ENCODE assay signal across 10 mouse cellular contexts in the genomic region with DNA sequence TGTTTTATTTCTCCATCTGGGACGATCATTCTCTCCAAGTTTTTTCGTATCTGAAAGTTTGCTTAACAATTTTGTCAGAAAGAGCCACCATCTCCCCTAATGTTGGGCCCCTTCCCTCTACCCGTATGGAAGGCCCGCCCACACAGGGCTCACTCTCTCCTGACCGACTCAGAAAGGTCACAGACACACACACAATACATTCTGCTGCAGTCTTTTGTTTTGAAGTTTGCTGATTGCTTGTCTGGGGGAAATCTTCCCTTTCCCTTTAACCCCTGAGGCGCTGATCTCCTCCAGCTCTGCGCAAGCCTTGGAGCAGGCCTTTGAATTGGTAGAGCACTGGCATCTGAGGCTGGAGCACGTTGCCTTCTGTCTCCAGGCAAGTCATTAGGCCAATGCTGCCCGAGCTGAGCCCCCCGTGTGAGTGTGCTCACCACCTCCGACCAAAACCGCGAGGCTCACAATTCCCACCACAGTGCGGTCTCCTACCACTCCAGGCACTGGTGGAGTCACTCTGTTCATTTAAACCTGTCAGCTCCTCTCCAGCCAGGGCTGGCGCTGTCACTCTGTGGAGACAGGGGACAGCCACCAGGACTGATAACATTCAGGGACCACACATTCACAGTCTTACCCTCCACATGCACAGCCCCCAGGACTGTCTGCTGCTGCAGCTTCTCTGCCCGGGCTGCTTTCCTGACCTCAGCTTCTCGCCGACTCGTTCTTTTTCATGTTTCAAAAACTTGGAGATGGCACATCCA. TPM values are rescaled to one million over a fixed set of nuclear protein-coding genes. Genes with fewer than 3 reads are reported as not detected.
DNase-seq lines count a peak whose midpoint lies in the region; ATAC-seq and TF ChIP-seq lines count a peak whose summit lies in the region.
"Had no signal": no experiment of that assay in that cellular context is flagged by ENCODE, and none has a peak within 500 bp of the region (broad histone marks: within the 10 kb centered on the region; RNA-seq: fewer than 3 reads in every experiment).

No protein-coding gene starts in this region.

- no peaks in the 10 kb centered on the region for H3K9me3 ChIP-seq in heart, embryonic 12.5 days (replicated peaks)
- no peaks in the 10 kb centered on the region for H3K9me3 ChIP-seq in lung, postnatal 0 days (ENCODE audit: low read length)

- TF ChIP-seq EP300 in lung, postnatal 0 days (IDR thresholded peaks at IDR 0.05): no peak

- WGBS in heart, embryonic 12.5 days: 20% methylated on average over 19 of the region's 19 CpGs
- 26% methylated on average over 19 of the region's 19 CpGs for WGBS in lung, postnatal 0 days

- peak overlapping the region; percentile 40; the same call in 1 of the 2 replicates for H3K9ac ChIP-seq in heart, embryonic 12.5 days
- H3K9ac ChIP-seq in lung, postnatal 0 days (replicated peaks; ENCODE audit: low read depth): no peak overlapping the region

- ATAC-seq in heart, embryonic 12.5 days (ENCODE audit: insufficient number of reproducible peaks, low FRiP score): peak; percentile 69
- no peak for ATAC-seq in lung, postnatal 0 days

- peaks cover 39% of the 10 kb centered on the region for H3K4me1 ChIP-seq in heart, embryonic 12.5 days (replicated peaks)
- peaks cover 9% of the 10 kb centered on the region; the same call in 1 of the 2 replicates for H3K4me1 ChIP-seq in lung, postnatal 0 days (ENCODE audit: insufficient read depth, low read depth, low read length)

- no peaks in the 10 kb centered on the region for H3K36me3 ChIP-seq in heart, embryonic 12.5 days
- H3K36me3 ChIP-seq in lung, postnatal 0 days (ENCODE audit: insufficient read depth, low read length): no peaks in the 10 kb centered on the region

- H3K27me3 ChIP-seq in heart, embryonic 12.5 days (replicated peaks): no peaks in the 10 kb centered on the region
- no peaks in the 10 kb centered on the region for H3K27me3 ChIP-seq in lung, postnatal 0 days (replicated peaks; ENCODE audit: insufficient read depth, low read length)

- TF ChIP-seq CTCF in lung, postnatal 0 days (IDR thresholded peaks at IDR 0.05): peak; percentile 16; the same call in 1 of the 2 replicates

- no peak for DNase-seq in heart, adult 8-10 months (ENCODE audit: low spot score)
- no peak for DNase-seq in lung, postnatal 0 days (ENCODE audit: low spot score)
- no peak for DNase-seq in lung, postnatal 10 days
- DNase-seq in embryo, embryonic 10.5 days (ENCODE audit: low spot score): peak; percentile 64
- DNase-seq in retina, embryonic 14.5 days (ENCODE audit: low spot score): peak; percentile 68
- no peak for DNase-seq in spleen, postnatal 10 days (ENCODE audit: low spot score in 2 of 2)
- DNase-seq in urinary bladder, postnatal 4 days (ENCODE audit: low spot score in 2 of 2): no peak
- DNase-seq: cerebellum, postnatal 36 days; lung, adult 2 months had no signal

- peak overlapping the region; percentile 73 for H3K27ac ChIP-seq in heart, embryonic 12.5 days (ENCODE audit: poor library complexity, severe bottlenecking)
- no peak overlapping the region for H3K27ac ChIP-seq in lung, postnatal 0 days (ENCODE audit: low read length)

- H3K4me2 ChIP-seq in heart, embryonic 12.5 days: peak overlapping the region; percentile 50
- no peak overlapping the region for H3K4me2 ChIP-seq in lung, postnatal 0 days (replicated peaks; ENCODE audit: low read depth, low read length)

- no peak overlapping the region for H3K4me3 ChIP-seq in heart, embryonic 12.5 days
- no peak overlapping the region for H3K4me3 ChIP-seq in lung, postnatal 0 days (ENCODE audit: low read depth, low read length)

RNA-seq across cellular contexts. Expression of a gene that starts 36.5 kb away (rescaled TPM):
- polyA plus RNA-seq in heart, embryonic 12.5 days (2016; fragmentation: Nextera tagmentation; extraction: Ambion mirVana): 85.7 and 90.4 TPM in 2 replicates
- total RNA-seq in heart, adult 8-10 months (2022): 10 to 100 TPM; 21.4 to 28.7 (median 28.1) TPM
- polyA plus RNA-seq in lung, postnatal 0 days (2015; fragmentation: Nextera tagmentation; extraction: Ambion mirVana): 121 and 132 TPM in 2 replicates

RNA-seq across cellular contexts. Expression of a gene that starts 41.3 kb away (rescaled TPM):
- 38.8 and 40.7 TPM in 2 replicates for polyA plus RNA-seq in heart, embryonic 12.5 days (2016; fragmentation: Nextera tagmentation; extraction: Ambion mirVana)
- 10 to 100 TPM in 3 of 4 experiments, 1 to 10 TPM in 1; 7.1 to 13.4 (median 11.6) TPM for total RNA-seq in heart, adult 8-10 months (2022)
- polyA plus RNA-seq in lung, postnatal 0 days (2015; fragmentation: Nextera tagmentation; extraction: Ambion mirVana): 59.4 and 68.4 TPM in 2 replicates

Comparison
In these comparisons a context has a peak if more than half of its experiments do, and no peak if none do; other contexts are left out.
1. DNase-seq: peak in embryo, embryonic 10.5 days (single experiment) and retina, embryonic 14.5 days (single experiment); none in heart, adult 8-10 months (single experiment), lung, postnatal 0 days (single experiment), lung, postnatal 10 days (single experiment), spleen, postnatal 10 days (0 of 2) and urinary bladder, postnatal 4 days (0 of 2).